Mouse (Mus musculus): Measurements from ENCODE around the gene Wdr93. TPM values are rescaled to one million over a fixed set of nuclear protein-coding genes. Genes with fewer than 3 reads are reported as not detected.

Gene Wdr93
- polyA plus RNA-seq, 1 experiment from 2014 or later: 0.11 TPM

- Histone ChIP-seq H3K27me3 (peaks cover 42% of the 10 kb centered on the region), H3K9ac (no peak overlapping the region), H3K36me3 (no peaks in the 10 kb centered on the region), H3K9me3 (no peaks in the 10 kb centered on the region), H3K4me3 (no peak overlapping the region), H3K4me2 (replicated peaks) (no peak overlapping the region), H3K27ac (no peak overlapping the region), H3K4me1 (peaks cover 8% of the 10 kb centered on the region)
- ATAC-seq (ENCODE audit: low FRiP score, low read depth): no peak
- 92% methylated on average over 1 of the region's 1 CpGs for WGBS
These were observed 70.4 kb downstream of the Wdr93 start for GRCm38 (mm10) chr7:79813409-79813808.

- no peak overlapping the region for H3K4me2 ChIP-seq (replicated peaks)
- H3K27ac ChIP-seq: no peak overlapping the region
- H3K4me3 ChIP-seq: no peak overlapping the region
- ATAC-seq (ENCODE audit: low FRiP score, low read depth): no peak
- 3% methylated on average over 6 of the region's 6 CpGs for WGBS
- peaks cover 10% of the 10 kb centered on the region for H3K4me1 ChIP-seq
- no peak overlapping the region for H3K9ac ChIP-seq
- peaks cover 11% of the 10 kb centered on the region; the same call in 1 of the 2 replicates for H3K36me3 ChIP-seq
- H3K27me3 ChIP-seq: peaks cover 22% of the 10 kb centered on the region
- no peaks in the 10 kb centered on the region for H3K9me3 ChIP-seq
These were observed 75.4 kb downstream of the Wdr93 start for GRCm38 (mm10) chr7:79818321-79818720.

- Histone ChIP-seq H3K9ac (no peak overlapping the region), H3K9me3 (peaks cover under 1% of the 10 kb centered on the region; the same call in 1 of the 2 replicates), H3K27ac (no peak overlapping the region), H3K4me2 (replicated peaks) (no peak overlapping the region), H3K36me3 (peaks cover 19% of the 10 kb centered on the region), H3K4me1 (peaks cover 10% of the 10 kb centered on the region), H3K27me3 (peaks cover 22% of the 10 kb centered on the region), H3K4me3 (no peak overlapping the region)
- no peak for ATAC-seq (ENCODE audit: low FRiP score, low read depth)
- WGBS: 49% methylated on average over 4 of the region's 4 CpGs
These were observed 76.6 kb downstream of the Wdr93 start for GRCm38 (mm10) chr7:79819515-79819914.

GRCm38 (mm10) chr7:79819996-79820395, 77.0 kb downstream of the Wdr93 start:
- H3K4me1 ChIP-seq: peaks cover 10% of the 10 kb centered on the region
- peaks cover 5% of the 10 kb centered on the region; the same call in 1 of the 2 replicates for H3K9me3 ChIP-seq
- H3K27me3 ChIP-seq: peaks cover 22% of the 10 kb centered on the region
- no peak overlapping the region for H3K27ac ChIP-seq
- WGBS: 54% methylated on average over 11 of the region's 11 CpGs
- H3K4me2 ChIP-seq (replicated peaks): no peak overlapping the region
- ATAC-seq (ENCODE audit: low FRiP score, low read depth): no peak
- H3K4me3 ChIP-seq: no peak overlapping the region
- no peak overlapping the region for H3K9ac ChIP-seq
- H3K36me3 ChIP-seq: peaks cover 23% of the 10 kb centered on the region

GRCm38 (mm10) chr7:79822092-79822695, 79.2 kb downstream of the Wdr93 start:
- no peak overlapping the region for H3K4me2 ChIP-seq (replicated peaks)
- no peak overlapping the region for H3K27ac ChIP-seq
- no peak overlapping the region for H3K9ac ChIP-seq
- no peak for ATAC-seq (ENCODE audit: low FRiP score, low read depth)
- H3K36me3 ChIP-seq: peaks cover 45% of the 10 kb centered on the region
- H3K9me3 ChIP-seq: peaks cover 5% of the 10 kb centered on the region
- H3K4me1 ChIP-seq: peaks cover 10% of the 10 kb centered on the region
- no peak overlapping the region for H3K4me3 ChIP-seq
- WGBS: 85% methylated on average over 12 of the region's 12 CpGs
- peaks cover 17% of the 10 kb centered on the region for H3K27me3 ChIP-seq

GRCm38 (mm10) chr7:79828341-79828740, 85.4 kb downstream of the Wdr93 start:
- no peak for ATAC-seq (ENCODE audit: low FRiP score, low read depth)
- no peaks in the 10 kb centered on the region for H3K27me3 ChIP-seq
- H3K4me2 ChIP-seq (replicated peaks): no peak overlapping the region

GRCm38 (mm10) chr7:79831145-79831544, 88.2 kb downstream of the Wdr93 start:
- no peak overlapping the region for H3K4me3 ChIP-seq
- H3K4me1 ChIP-seq: no peaks in the 10 kb centered on the region
- peaks cover 50% of the 10 kb centered on the region for H3K36me3 ChIP-seq
- H3K27ac ChIP-seq: no peak overlapping the region
- ATAC-seq (ENCODE audit: low FRiP score, low read depth): no peak
- H3K27me3 ChIP-seq: no peaks in the 10 kb centered on the region
- no peak overlapping the region for H3K4me2 ChIP-seq (replicated peaks)
- no peak overlapping the region for H3K9ac ChIP-seq
- no peaks in the 10 kb centered on the region for H3K9me3 ChIP-seq
- WGBS: 54% methylated on average over 6 of the region's 6 CpGs

More at GRCm38 (mm10) chr7:79828341-79828740, 85.4 kb downstream of the Wdr93 start:
- WGBS: 88% methylated on average over 3 of the region's 3 CpGs
- H3K9ac ChIP-seq: no peak overlapping the region
- no peaks in the 10 kb centered on the region for H3K4me1 ChIP-seq
- peaks cover 5% of the 10 kb centered on the region for H3K9me3 ChIP-seq
- H3K27ac ChIP-seq: no peak overlapping the region
- H3K4me3 ChIP-seq: no peak overlapping the region
- H3K36me3 ChIP-seq: peaks cover 52% of the 10 kb centered on the region

- H3K9ac ChIP-seq: no peak overlapping the region
- no peak overlapping the region for H3K4me2 ChIP-seq (replicated peaks)
- peaks cover 50% of the 10 kb centered on the region for H3K36me3 ChIP-seq
- WGBS: 65% methylated on average over 6 of the region's 6 CpGs
- no peak overlapping the region for H3K27ac ChIP-seq
- H3K27me3 ChIP-seq: no peaks in the 10 kb centered on the region
- H3K9me3 ChIP-seq: no peaks in the 10 kb centered on the region
- no peak overlapping the region for H3K4me3 ChIP-seq
- no peak for ATAC-seq (ENCODE audit: low FRiP score, low read depth)
- H3K4me1 ChIP-seq: no peaks in the 10 kb centered on the region
These were observed 88.6 kb downstream of the Wdr93 start for GRCm38 (mm10) chr7:79831585-79831984.

GRCm38 (mm10) chr7:79832980-79833379, 90.0 kb downstream of the Wdr93 start:
- 0 out of 2 replicates have a peak, but pooled peaks have one; percentile 24 for ATAC-seq (ENCODE audit: low FRiP score, low read depth)
- no peak overlapping the region for H3K4me3 ChIP-seq
- no peaks in the 10 kb centered on the region for H3K4me1 ChIP-seq
- H3K9ac ChIP-seq: no peak overlapping the region
- no peaks in the 10 kb centered on the region for H3K9me3 ChIP-seq
- no peak overlapping the region for H3K27ac ChIP-seq
- H3K36me3 ChIP-seq: peaks cover 38% of the 10 kb centered on the region
- no peak overlapping the region for H3K4me2 ChIP-seq (replicated peaks)
- H3K27me3 ChIP-seq: no peaks in the 10 kb centered on the region

- WGBS: 90% methylated on average over 6 of the region's 6 CpGs
- H3K4me1 ChIP-seq: no peaks in the 10 kb centered on the region
- H3K9ac ChIP-seq: no peak overlapping the region
- no peak overlapping the region for H3K4me3 ChIP-seq
- peaks cover 48% of the 10 kb centered on the region for H3K36me3 ChIP-seq
- no peak overlapping the region for H3K27ac ChIP-seq
- no peaks in the 10 kb centered on the region for H3K27me3 ChIP-seq
- no peak overlapping the region for H3K4me2 ChIP-seq (replicated peaks)
- ATAC-seq (ENCODE audit: low FRiP score, low read depth): no peak
- no peaks in the 10 kb centered on the region for H3K9me3 ChIP-seq
These were observed 92.2 kb downstream of the Wdr93 start for GRCm38 (mm10) chr7:79835196-79835595.

Other genes starting within 250 kb of the Wdr93 start
- not detected in 2 replicates for gene Rhcg, start 125.5 kb upstream of the Wdr93 start, polyA plus RNA-seq (2015; fragmentation: Nextera tagmentation; extraction: Ambion mirVana)
- 9.1 and 9.7 TPM in 2 replicates for gene Ticrr, start 83.0 kb upstream of the Wdr93 start, polyA plus RNA-seq (2015; fragmentation: Nextera tagmentation; extraction: Ambion mirVana)
- gene Kif7, start 27.4 kb upstream of the Wdr93 start, polyA plus RNA-seq (2015; fragmentation: Nextera tagmentation; extraction: Ambion mirVana): 6.5 and 6.9 TPM in 2 replicates
- gene Plin1, start 10.3 kb upstream of the Wdr93 start, polyA plus RNA-seq (2015; fragmentation: Nextera tagmentation; extraction: Ambion mirVana): not detected in 2 replicates
- gene Pex11a, start within 50 bp of the Wdr93 start, polyA plus RNA-seq (2015; fragmentation: Nextera tagmentation; extraction: Ambion mirVana): 9.9 and 11.7 TPM in 2 replicates
- not detected in 2 replicates for gene Mesp1, start 50.6 kb downstream of the Wdr93 start, polyA plus RNA-seq (2015; fragmentation: Nextera tagmentation; extraction: Ambion mirVana)
- 0.19 and 0.22 TPM in 2 replicates for gene Mesp2, start 67.6 kb downstream of the Wdr93 start, polyA plus RNA-seq (2015; fragmentation: Nextera tagmentation; extraction: Ambion mirVana)
- 15.2 and 18.4 TPM in 2 replicates for gene Anpep, start 117.9 kb downstream of the Wdr93 start, polyA plus RNA-seq (2015; fragmentation: Nextera tagmentation; extraction: Ambion mirVana)
- 31.6 and 32.6 TPM in 2 replicates for gene Ap3s2, start 177.5 kb downstream of the Wdr93 start, polyA plus RNA-seq (2015; fragmentation: Nextera tagmentation; extraction: Ambion mirVana)
- 18.8 and 20.3 TPM in 2 replicates for gene Arpin, start 192.2 kb downstream of the Wdr93 start, polyA plus RNA-seq (2015; fragmentation: Nextera tagmentation; extraction: Ambion mirVana)